Mouse (Mus musculus): Measurements from ENCODE around the gene Ndp. TPM values are rescaled to one million over a fixed set of nuclear protein-coding genes. Genes with fewer than 3 reads are reported as not detected.

The Ndp gene
- polyA plus RNA-seq, 1 experiment from 2014 or later, result 1.2 TPM

Other genes with a start within 250 kb of the Ndp start
- 8.4 TPM in 2 replicates for gene Maob, start 94.4 kb downstream of the Ndp start, polyA plus RNA-seq (2014; fragmentation: Nextera tagmentation; extraction: Ambion mirVana)